Mouse (Mus musculus): ENCODE data around the gene Ildr1.

GRCm38 (mm10) chr16:36707702-36708423 lies 14.1 kb downstream of the Ildr1 start:
- TF ChIP-seq CTCF (IDR thresholded peaks at IDR 0.05; ENCODE audit: borderline replicate concordance, insufficient read depth, low read depth, low read length) (no peak), POLR2A (IDR thresholded peaks at IDR 0.05; ENCODE audit: borderline replicate concordance, insufficient read depth, low read length) (no peak)
